Mouse (Mus musculus): ENCODE data around the gene Stk38l. TPM values are rescaled to one million over a fixed set of nuclear protein-coding genes. Genes with fewer than 3 reads are reported as not detected.

Stk38l gene
- polyA plus RNA-seq, 1 experiment from 2014 or later, result 17.2 TPM

- no peaks in the 10 kb centered on the region for H3K4me1 ChIP-seq (ENCODE audit: control insufficient read depth, insufficient read depth, low read length)
- no peak overlapping the region for H3K4me3 ChIP-seq (ENCODE audit: low read length)
- WGBS, result 61% methylated on average over 5 of the region's 5 CpGs
- ATAC-seq (ENCODE audit: low FRiP score, low TSS enrichment), result no peak
- no peak overlapping the region for H3K9ac ChIP-seq (ENCODE audit: low read depth, low read length)
- no peak overlapping the region for H3K4me2 ChIP-seq (replicated peaks; ENCODE audit: low read depth, low read length)
- H3K9me3 ChIP-seq (ENCODE audit: control insufficient read depth, low read length), result no peaks in the 10 kb centered on the region
- no peaks in the 10 kb centered on the region for H3K27me3 ChIP-seq (ENCODE audit: control insufficient read depth, insufficient read depth, low read length)
- H3K27ac ChIP-seq (ENCODE audit: low read depth, low read length), result no peak overlapping the region
- no peaks in the 10 kb centered on the region for H3K36me3 ChIP-seq (ENCODE audit: control insufficient read depth, insufficient read depth, low read length)
Observed at GRCm38 (mm10) chr6:146797446-146797845, 72.7 kb downstream of the Stk38l start.

GRCm38 (mm10) chr6:146809991-146810390, 85.2 kb downstream of the Stk38l start:
- 86% methylated on average over 6 of the region's 6 CpGs for WGBS
- Histone ChIP-seq H3K9ac (ENCODE audit: low read depth, low read length) (no peak overlapping the region), H3K27ac (ENCODE audit: low read depth, low read length) (no peak overlapping the region), H3K9me3 (ENCODE audit: control insufficient read depth, low read length) (no peaks in the 10 kb centered on the region), H3K4me3 (ENCODE audit: low read length) (no peak overlapping the region), H3K4me2 (replicated peaks; ENCODE audit: low read depth, low read length) (no peak overlapping the region), H3K27me3 (ENCODE audit: control insufficient read depth, insufficient read depth, low read length) (no peaks in the 10 kb centered on the region), H3K36me3 (ENCODE audit: control insufficient read depth, insufficient read depth, low read length) (no peaks in the 10 kb centered on the region), H3K4me1 (ENCODE audit: control insufficient read depth, insufficient read depth, low read length) (no peaks in the 10 kb centered on the region)
- ATAC-seq (ENCODE audit: low FRiP score, low TSS enrichment), result no peak

- no peak overlapping the region for H3K27ac ChIP-seq (ENCODE audit: low read depth, low read length)
- ATAC-seq (ENCODE audit: low FRiP score, low TSS enrichment), result no peak
- 91% methylated on average over 5 of the region's 5 CpGs for WGBS
Observed at GRCm38 (mm10) chr6:146813007-146813406, 88.2 kb downstream of the Stk38l start.

GRCm38 (mm10) chr6:146820177-146820965, 95.6 kb downstream of the Stk38l start:
- Histone ChIP-seq H3K9me3 (ENCODE audit: control insufficient read depth, low read length) (no peaks in the 10 kb centered on the region), H3K4me3 (ENCODE audit: low read length) (no peak overlapping the region), H3K4me1 (ENCODE audit: control insufficient read depth, insufficient read depth, low read length) (no peaks in the 10 kb centered on the region), H3K27me3 (ENCODE audit: control insufficient read depth, insufficient read depth, low read length) (no peaks in the 10 kb centered on the region), H3K36me3 (ENCODE audit: control insufficient read depth, insufficient read depth, low read length) (no peaks in the 10 kb centered on the region), H3K27ac (ENCODE audit: low read depth, low read length) (no peak overlapping the region), H3K4me2 (replicated peaks; ENCODE audit: low read depth, low read length) (no peak overlapping the region), H3K9ac (ENCODE audit: low read depth, low read length) (no peak overlapping the region)
- WGBS, result 67% methylated on average over 29 of the region's 29 CpGs
- no peak for ATAC-seq (ENCODE audit: low FRiP score, low TSS enrichment)

More at GRCm38 (mm10) chr6:146813007-146813406, 88.2 kb downstream of the Stk38l start:
- no peak overlapping the region for H3K4me3 ChIP-seq (ENCODE audit: low read length)
- H3K9ac ChIP-seq (ENCODE audit: low read depth, low read length), result no peak overlapping the region
- no peaks in the 10 kb centered on the region for H3K27me3 ChIP-seq (ENCODE audit: control insufficient read depth, insufficient read depth, low read length)
- H3K9me3 ChIP-seq (ENCODE audit: control insufficient read depth, low read length), result no peaks in the 10 kb centered on the region
- no peak overlapping the region for H3K4me2 ChIP-seq (replicated peaks; ENCODE audit: low read depth, low read length)
- no peaks in the 10 kb centered on the region for H3K36me3 ChIP-seq (ENCODE audit: control insufficient read depth, insufficient read depth, low read length)
- H3K4me1 ChIP-seq (ENCODE audit: control insufficient read depth, insufficient read depth, low read length), result no peaks in the 10 kb centered on the region

- Histone ChIP-seq H3K36me3 (ENCODE audit: control insufficient read depth, insufficient read depth, low read length) (no peaks in the 10 kb centered on the region), H3K9ac (ENCODE audit: low read depth, low read length) (no peak overlapping the region), H3K27me3 (ENCODE audit: control insufficient read depth, insufficient read depth, low read length) (no peaks in the 10 kb centered on the region), H3K4me3 (ENCODE audit: low read length) (no peak overlapping the region), H3K4me1 (ENCODE audit: control insufficient read depth, insufficient read depth, low read length) (no peaks in the 10 kb centered on the region), H3K9me3 (ENCODE audit: control insufficient read depth, low read length) (no peaks in the 10 kb centered on the region), H3K4me2 (replicated peaks; ENCODE audit: low read depth, low read length) (no peak overlapping the region), H3K27ac (ENCODE audit: low read depth, low read length) (no peak overlapping the region)
- ATAC-seq (ENCODE audit: low FRiP score, low TSS enrichment), result no peak
- WGBS, result 89% methylated on average over 13 of the region's 13 CpGs
Observed at GRCm38 (mm10) chr6:146821958-146822357, 97.2 kb downstream of the Stk38l start.

GRCm38 (mm10) chr6:146824727-146825486, 100.1 kb downstream of the Stk38l start:
- no peaks in the 10 kb centered on the region for H3K9me3 ChIP-seq (ENCODE audit: control insufficient read depth, low read length)
- no peaks in the 10 kb centered on the region for H3K36me3 ChIP-seq (ENCODE audit: control insufficient read depth, insufficient read depth, low read length)
- ATAC-seq (ENCODE audit: low FRiP score, low TSS enrichment), result no peak
- H3K9ac ChIP-seq (ENCODE audit: low read depth, low read length), result no peak overlapping the region
- WGBS, result 37% methylated on average over 16 of the region's 16 CpGs
- H3K27ac ChIP-seq (ENCODE audit: low read depth, low read length), result no peak overlapping the region
- H3K4me3 ChIP-seq (ENCODE audit: low read length), result no peak overlapping the region
- no peak overlapping the region for H3K4me2 ChIP-seq (replicated peaks; ENCODE audit: low read depth, low read length)
- no peaks in the 10 kb centered on the region for H3K4me1 ChIP-seq (ENCODE audit: control insufficient read depth, insufficient read depth, low read length)
- no peaks in the 10 kb centered on the region for H3K27me3 ChIP-seq (ENCODE audit: control insufficient read depth, insufficient read depth, low read length)

GRCm38 (mm10) chr6:146825487-146825773, 100.6 kb downstream of the Stk38l start:
- Histone ChIP-seq H3K9me3 (ENCODE audit: control insufficient read depth, low read length) (no peaks in the 10 kb centered on the region), H3K4me2 (replicated peaks; ENCODE audit: low read depth, low read length) (no peak overlapping the region), H3K27ac (ENCODE audit: low read depth, low read length) (no peak overlapping the region), H3K27me3 (ENCODE audit: control insufficient read depth, insufficient read depth, low read length) (no peaks in the 10 kb centered on the region), H3K9ac (ENCODE audit: low read depth, low read length) (no peak overlapping the region), H3K4me3 (ENCODE audit: low read length) (no peak overlapping the region), H3K36me3 (ENCODE audit: control insufficient read depth, insufficient read depth, low read length) (no peaks in the 10 kb centered on the region), H3K4me1 (ENCODE audit: control insufficient read depth, insufficient read depth, low read length) (no peaks in the 10 kb centered on the region)
- 71% methylated on average over 1 of the region's 1 CpGs for WGBS
- no peak for ATAC-seq (ENCODE audit: low FRiP score, low TSS enrichment)

Other genes with a start within 250 kb of the Stk38l start
- gene Itpr2, start 222.8 kb upstream of the Stk38l start, polyA plus RNA-seq (2014; fragmentation: Nextera tagmentation; extraction: Ambion mirVana), result 11.0 and 12.7 TPM in 2 replicates
- 83.1 and 100 TPM in 2 replicates for gene Fgfr1op2, start 147.8 kb upstream of the Stk38l start, polyA plus RNA-seq (2014; fragmentation: Nextera tagmentation; extraction: Ambion mirVana)
- gene Ints13, start 147.2 kb upstream of the Stk38l start, polyA plus RNA-seq (2014; fragmentation: Nextera tagmentation; extraction: Ambion mirVana), result 58.3 and 73.9 TPM in 2 replicates
- 143 and 185 TPM in 2 replicates for gene Med21, start 82.4 kb upstream of the Stk38l start, polyA plus RNA-seq (2014; fragmentation: Nextera tagmentation; extraction: Ambion mirVana)
- gene Tm7sf3, start 82.2 kb upstream of the Stk38l start, polyA plus RNA-seq (2014; fragmentation: Nextera tagmentation; extraction: Ambion mirVana), result 20.3 and 37.4 TPM in 2 replicates
- 2.3 and 3.9 TPM in 2 replicates for gene Arntl2, start 71.1 kb downstream of the Stk38l start, polyA plus RNA-seq (2014; fragmentation: Nextera tagmentation; extraction: Ambion mirVana)
- gene Smco2, start 125.1 kb downstream of the Stk38l start, polyA plus RNA-seq (2014; fragmentation: Nextera tagmentation; extraction: Ambion mirVana), result not detected in 2 replicates
- 34.7 and 80.1 TPM in 2 replicates for gene Ppfibp1, start 163.5 kb downstream of the Stk38l start, polyA plus RNA-seq (2014; fragmentation: Nextera tagmentation; extraction: Ambion mirVana)
- 0.37 and 0.45 TPM in 2 replicates for gene 1700034J05Rik, start 229.4 kb downstream of the Stk38l start, polyA plus RNA-seq (2014; fragmentation: Nextera tagmentation; extraction: Ambion mirVana)